Mouse (Mus musculus) left cerebral cortex, adult 2 months (tissue): Measurements from ENCODE around the gene Cysltr2. TPM values are rescaled to one million over a fixed set of nuclear protein-coding genes. Genes with fewer than 3 reads are reported as not detected.

Experiments used
- DNase-seq, 2 experiments: peaks; one replicate each; pipeline ENCODE4 v3.0.0; 2021 to 2022; ENCODE audit warnings: low spot score in 2 of 2, mixed read lengths in 1 of 2; ENCODE audit errors: extremely low spot score in 1 of 2
- H3K27ac ChIP-seq: fragments of 200-600 bp; 2 replicates; pipeline ENCODE4 v1.8.1; 2022
- H3K4me3 ChIP-seq: fragments of 200-600 bp; 2 replicates; pipeline ENCODE4 v1.8.1; 2022
- CTCF ChIP-seq: fragments of 200-600 bp; IDR thresholded peaks from 2 replicates; pipeline ENCODE4 v1.8.1; 2022; ENCODE audit warnings: antibody characterized with exemption, mild to moderate bottlenecking, moderate library complexity
- intact Hi-C: fragments of 180-260 bp; cut with DNase I; formaldehyde crosslinking; loops from one replicate; pipeline ENCODE4 v1.15.1; 2025
- total RNA-seq, 2 experiments: library from RNA; stranded (reverse); gene quantifications; 2 replicates each; pipeline ENCODE4 v1.2.3; 2021

Gene Cysltr2
- total RNA-seq, 2 experiments from 2014 or later: 2.7 TPM; not detected in 1

GRCm38 (mm10) chr14:73045199-73045928 lies 3.5 kb downstream of the Cysltr2 start:
- no peak overlapping the region for H3K27ac ChIP-seq
- no peak for DNase-seq
- no peak for TF ChIP-seq CTCF
- no peak overlapping the region for H3K4me3 ChIP-seq
- intact Hi-C loops: no loop called here

- no peak for TF ChIP-seq CTCF
- H3K27ac ChIP-seq: no peak overlapping the region
- H3K4me3 ChIP-seq: no peak overlapping the region
- no peak for DNase-seq
- intact Hi-C loops: no loop called here
Observed at GRCm38 (mm10) chr14:73041689-73042088, 7.2 kb downstream of the Cysltr2 start.

GRCm38 (mm10) chr14:73033290-73033689 lies 15.6 kb downstream of the Cysltr2 start:
- TF ChIP-seq CTCF: no peak; the same call in 1 of the 2 replicates

GRCm38 (mm10) chr14:73031218-73031617 lies 17.7 kb downstream of the Cysltr2 start:
- no peak for TF ChIP-seq CTCF
- no peak for DNase-seq
- intact Hi-C loops: no loop called here
- Histone ChIP-seq H3K27ac (no peak overlapping the region), H3K4me3 (no peak overlapping the region)

More at GRCm38 (mm10) chr14:73033290-73033689, 15.6 kb downstream of the Cysltr2 start:
- H3K4me3 ChIP-seq: no peak overlapping the region
- no peak for DNase-seq
- intact Hi-C loops: no loop called here
- no peak overlapping the region for H3K27ac ChIP-seq

- H3K4me3 ChIP-seq: no peak overlapping the region
- no peak for TF ChIP-seq CTCF
- no peak for DNase-seq
- intact Hi-C loops: loop anchor here (1.0 kb wide), 1 partner anchor 13 kb away; no protein-coding TSS in a partner anchor
- H3K27ac ChIP-seq: no peak overlapping the region
Observed at GRCm38 (mm10) chr14:73017272-73017671, 31.6 kb downstream of the Cysltr2 start.

- Histone ChIP-seq H3K27ac (no peak overlapping the region), H3K4me3 (no peak overlapping the region)
- intact Hi-C loops: no loop called here
- TF ChIP-seq CTCF: no peak
- no peak for DNase-seq
Observed at GRCm38 (mm10) chr14:73015386-73015785, 33.5 kb downstream of the Cysltr2 start.

- no peak overlapping the region for H3K27ac ChIP-seq
- intact Hi-C loops: no loop called here
- no peak for DNase-seq
- TF ChIP-seq CTCF: no peak; the same call in 1 of the 2 replicates
- no peak overlapping the region for H3K4me3 ChIP-seq
Observed at GRCm38 (mm10) chr14:73013723-73014544, 35.0 kb downstream of the Cysltr2 start.

- no peak overlapping the region for H3K27ac ChIP-seq
- no peak for TF ChIP-seq CTCF
- no peak overlapping the region for H3K4me3 ChIP-seq
- no peak for DNase-seq
- intact Hi-C loops: loop anchor here (5.0 kb wide), 2 partner anchors 295 to 425 kb away; no protein-coding TSS in a partner anchor
Observed at GRCm38 (mm10) chr14:73001814-73002213, 47.1 kb downstream of the Cysltr2 start.

GRCm38 (mm10) chr14:73000325-73000724 lies 48.6 kb downstream of the Cysltr2 start:
- Histone ChIP-seq H3K27ac (no peak overlapping the region), H3K4me3 (no peak overlapping the region)
- TF ChIP-seq CTCF: peak; percentile 83
- intact Hi-C loops: loop anchor here (5.0 kb wide), 2 partner anchors 293 to 423 kb away; no protein-coding TSS in a partner anchor
- peak; percentile 42 to 63 for DNase-seq

- Histone ChIP-seq H3K4me3 (no peak overlapping the region), H3K27ac (no peak overlapping the region)
- no peak for TF ChIP-seq CTCF
- intact Hi-C loops: no loop called here
- no peak for DNase-seq
Observed at GRCm38 (mm10) chr14:72998111-72998510, 50.8 kb downstream of the Cysltr2 start.

GRCm38 (mm10) chr14:72986044-72986443 lies 62.9 kb downstream of the Cysltr2 start:
- TF ChIP-seq CTCF: no peak
- H3K27ac ChIP-seq: no peak overlapping the region
- DNase-seq: no peak
- intact Hi-C loops: no loop called here
- H3K4me3 ChIP-seq: no peak overlapping the region

- no peak for DNase-seq
- intact Hi-C loops: no loop called here
- no peak overlapping the region for H3K27ac ChIP-seq
- no peak overlapping the region for H3K4me3 ChIP-seq
- no peak for TF ChIP-seq CTCF
Observed at GRCm38 (mm10) chr14:72985113-72985512, 63.8 kb downstream of the Cysltr2 start.
